8 mouse cellular contexts compared by ENCODE assay signal in genomic region chr9:107769445-107770000, GRCm38 (mm10). TPM values are rescaled to one million over a fixed set of nuclear protein-coding genes. Genes with fewer than 3 reads are reported as not detected.
A peak's percentile ranks its signal among the peaks of the same experiment; 100 is the strongest.
DNase-seq lines count a peak whose midpoint lies in the region; ATAC-seq and TF ChIP-seq lines count a peak whose summit lies in the region.

No protein-coding gene starts in this region.

- H3K4me1 ChIP-seq in forebrain, embryonic 12.5 days: peaks cover 20% of the 10 kb centered on the region
- peaks cover 10 to 11% of the 10 kb centered on the region in 2 experiments for H3K4me1 ChIP-seq in liver, embryonic 14.5 days (replicated peaks; ENCODE audit: control insufficient read depth in 2 of 2, insufficient read depth in 2 of 2, low read length in 1 of 2)

- WGBS in forebrain, embryonic 12.5 days: 16% methylated on average over 4 of the region's 4 CpGs
- WGBS in liver, embryonic 14.5 days (ENCODE audit: insufficient replicate concordance): 20% methylated on average over 4 of the region's 4 CpGs

- no peak for ATAC-seq in forebrain, embryonic 12.5 days (ENCODE audit: low FRiP score)
- no peak for ATAC-seq in liver, embryonic 14.5 days (ENCODE audit: insufficient read depth)
- no peak for ATAC-seq in activated CD4-positive, CD25-positive, alpha-beta regulatory T cell, adult 4 months

- H3K27ac ChIP-seq in gastrocnemius, adult 2 months: peak overlapping the region; percentile 99
- H3K27ac ChIP-seq in forebrain, embryonic 12.5 days: no peak overlapping the region
- H3K27ac ChIP-seq in liver, embryonic 14.5 days: peak overlapping the region; percentile 14

- H3K4me2 ChIP-seq in forebrain, embryonic 12.5 days: peak overlapping the region; percentile 66
- peak overlapping the region; percentile 79 for H3K4me2 ChIP-seq in liver, embryonic 14.5 days (ENCODE audit: low read depth)

- no peak for TF ChIP-seq EP300 in liver, embryonic 14.5 days (IDR thresholded peaks at IDR 0.05; ENCODE audit: low read depth)

- no peaks in the 10 kb centered on the region for H3K27me3 ChIP-seq in forebrain, embryonic 12.5 days
- no peaks in the 10 kb centered on the region for H3K27me3 ChIP-seq in liver, embryonic 14.5 days (ENCODE audit: control insufficient read depth, insufficient read depth, low read length)

- H3K4me3 ChIP-seq in gastrocnemius, adult 2 months: peak overlapping the region; percentile 94
- H3K4me3 ChIP-seq in forebrain, embryonic 12.5 days (replicated peaks): peak overlapping the region; percentile 98
- H3K4me3 ChIP-seq in liver, embryonic 14.5 days (ENCODE audit: insufficient read depth in 1 of 2, low read depth in 2 of 2, low read length in 2 of 2): peak overlapping the region; percentile 92 to 94

- no peak for TF ChIP-seq CTCF in gastrocnemius, adult 2 months (IDR thresholded peaks at IDR 0.05)
- TF ChIP-seq CTCF in liver, embryonic 14.5 days (IDR thresholded peaks at IDR 0.05; ENCODE audit: low read depth): no peak

- intact Hi-C loops in gastrocnemius, adult 2 months (cut with DNase I): no loop called here

- H3K9ac ChIP-seq in forebrain, embryonic 12.5 days: peak overlapping the region; percentile 99
- H3K9ac ChIP-seq in liver, embryonic 14.5 days (replicated peaks): peak overlapping the region; percentile 98

- peaks cover 64% of the 10 kb centered on the region for H3K36me3 ChIP-seq in forebrain, embryonic 12.5 days (replicated peaks)
- H3K36me3 ChIP-seq in liver, embryonic 14.5 days (replicated peaks; ENCODE audit: control insufficient read depth, insufficient read depth, low read depth): peaks cover 61% of the 10 kb centered on the region

- H3K9me3 ChIP-seq in forebrain, embryonic 12.5 days: no peaks in the 10 kb centered on the region
- no peaks in the 10 kb centered on the region for H3K9me3 ChIP-seq in liver, embryonic 14.5 days (ENCODE audit: control insufficient read depth, low read length)

- DNase-seq in gastrocnemius, adult 2 months: no peak
- no peak for DNase-seq in gastrocnemius, adult 18-20 months (ENCODE audit: low spot score)
- DNase-seq in CD4-positive helper T cell, adult 2 months (ENCODE audit: low read depth, low spot score): peak; percentile 36
- DNase-seq in liver, embryonic 14.5 days (ENCODE audit: low read depth in 3 of 3, low spot score in 3 of 3): peak in 1 of 3 experiments; percentile 17
- no peak for DNase-seq in spleen, postnatal 36 days (ENCODE audit: low spot score in 2 of 2)
- no peak for DNase-seq in layer of hippocampus, postnatal 25 days (ENCODE audit: extremely low spot score in 1 of 2, low spot score in 1 of 2)

RNA-seq across cellular contexts. Expression of gene Rbm5, which starts 1.3 kb away (rescaled TPM):
- 10 to 100 TPM; 46.4 to 49.6 TPM for total RNA-seq in gastrocnemius, adult 2 months (2021)
- 10 to 100 TPM; 34.3 to 40.5 TPM for total RNA-seq in gastrocnemius, adult 18-20 months (2021)
- polyA plus RNA-seq in forebrain, embryonic 12.5 days (2016; fragmentation: Nextera tagmentation; extraction: Ambion mirVana): 232 and 237 TPM in 2 replicates
- polyA plus RNA-seq in liver, embryonic 14.5 days (2012; rRNA removed): 23.7 and 35.2 TPM in 2 replicates
- 40.8 and 45.1 TPM in 2 replicates for polyA plus RNA-seq in liver, embryonic 14.5 days (2014; fragmentation: Nextera tagmentation; extraction: Ambion mirVana)
- 100 to 1,000 TPM; 299 to 310 TPM for polyA plus RNA-seq in activated CD4-positive, CD25-positive, alpha-beta regulatory T cell, adult 4 months (2017; shearing (Covaris generic))
- 100 to 1,000 TPM; 117 to 159 TPM for total RNA-seq in layer of hippocampus, postnatal 25 days (2021)

RNA-seq across cellular contexts. Expression of gene Sema3f, which starts 59.2 kb away (rescaled TPM):
- 1 to 10 TPM; 6.3 to 9.2 TPM for total RNA-seq in gastrocnemius, adult 2 months (2021)
- 1 to 10 TPM; 6.2 to 6.8 TPM for total RNA-seq in gastrocnemius, adult 18-20 months (2021)
- polyA plus RNA-seq in forebrain, embryonic 12.5 days (2016; fragmentation: Nextera tagmentation; extraction: Ambion mirVana): 13.2 and 15.2 TPM in 2 replicates
- 3.1 and 3.5 TPM in 2 replicates for polyA plus RNA-seq in liver, embryonic 14.5 days (2012; rRNA removed)
- polyA plus RNA-seq in liver, embryonic 14.5 days (2014; fragmentation: Nextera tagmentation; extraction: Ambion mirVana): 0.69 and 1.1 TPM in 2 replicates
- not detected for polyA plus RNA-seq in activated CD4-positive, CD25-positive, alpha-beta regulatory T cell, adult 4 months (2017; shearing (Covaris generic))
- total RNA-seq in layer of hippocampus, postnatal 25 days (2021): 1 to 10 TPM; 2.9 to 4.2 TPM
